Mouse (Mus musculus): Measurements from ENCODE around the gene Pacsin2.

- TF ChIP-seq CTCF (IDR thresholded peaks at IDR 0.05; ENCODE audit: insufficient read depth, low read depth, low read length) (no peak), POLR2A (IDR thresholded peaks at IDR 0.05; ENCODE audit: insufficient read depth, low read depth, low read length) (no peak)
Observed at GRCm38 (mm10) chr15:83448646-83449045, 15.8 kb downstream of the Pacsin2 start.

All from olfactory bulb, adult 2 months (tissue).